Mouse (Mus musculus): ENCODE measurements at regions not wholly inside any gene's neighbourhood (a gene's known extent, or its start where the extent isn't known, plus 50 kb on each side); places are given as distances from the start of the nearest gene placed in this dataset.

GRCm38 (mm10) chr3:12077756-12078155 is 1742.3 kb upstream of the Gm38303 start:
- peak; percentile 21 for DNase-seq (ENCODE audit: low spot score)
